10 mouse cellular contexts compared by ENCODE assay signal in the genomic region with DNA sequence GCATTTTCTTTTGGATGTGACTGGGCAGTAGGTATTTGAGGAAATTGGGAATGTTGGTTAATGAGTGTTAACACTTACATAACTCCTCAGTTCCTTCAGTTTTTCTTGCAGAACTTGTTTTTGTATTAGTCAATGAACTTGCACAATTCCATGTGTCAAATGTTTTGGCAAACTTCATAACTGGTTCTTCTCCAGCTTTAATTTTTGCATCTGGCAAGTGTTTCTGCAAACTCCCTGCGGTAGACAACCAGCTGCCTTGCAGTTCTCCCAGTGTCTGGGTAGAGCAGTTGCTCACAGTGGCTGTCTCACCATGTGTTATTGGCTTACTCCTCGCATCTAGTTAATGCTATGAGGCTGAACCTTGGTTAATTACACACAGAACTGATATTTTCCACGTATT.
DNase-seq lines count a peak whose midpoint lies in the region; ATAC-seq lines count a peak whose summit lies in the region.
"Had no signal": no experiment of that assay in that cellular context is flagged by ENCODE, and none has a peak within 500 bp of the region (broad histone marks: within the 10 kb centered on the region; RNA-seq: fewer than 3 reads in every experiment).

No protein-coding gene starts in this region.

- H3K27me3 ChIP-seq in heart, embryonic 11.5 days (ENCODE audit: control insufficient read depth, insufficient read depth, low read length): no peaks in the 10 kb centered on the region
- no peaks in the 10 kb centered on the region for H3K27me3 ChIP-seq in hindbrain, embryonic 16.5 days (replicated peaks; ENCODE audit: control insufficient read depth, insufficient read depth, low read length)
- H3K27me3 ChIP-seq: megakaryocyte, embryonic 14.5 days had no signal

- no peaks in the 10 kb centered on the region for H3K36me3 ChIP-seq in heart, embryonic 11.5 days (ENCODE audit: control insufficient read depth, insufficient read depth, low read length)
- H3K36me3 ChIP-seq in hindbrain, embryonic 16.5 days (ENCODE audit: control insufficient read depth, insufficient read depth, low read length): no peaks in the 10 kb centered on the region

- H3K4me3 ChIP-seq in heart, embryonic 11.5 days (ENCODE audit: low read depth, low read length): no peak overlapping the region
- no peak overlapping the region for H3K4me3 ChIP-seq in hindbrain, embryonic 16.5 days (ENCODE audit: low read length)
- H3K4me3 ChIP-seq: megakaryocyte, embryonic 14.5 days had no signal

- H3K4me2 ChIP-seq in heart, embryonic 11.5 days: no peak overlapping the region
- no peak overlapping the region for H3K4me2 ChIP-seq in hindbrain, embryonic 16.5 days (ENCODE audit: low read length)

- ATAC-seq in heart, embryonic 11.5 days (replicated peaks; ENCODE audit: insufficient number of reproducible peaks, low FRiP score, low TSS enrichment): no peak
- no peak for ATAC-seq in hindbrain, embryonic 16.5 days

- H3K4me1 ChIP-seq in heart, embryonic 11.5 days (ENCODE audit: control insufficient read depth, insufficient read depth, low read length): no peaks in the 10 kb centered on the region
- H3K4me1 ChIP-seq in hindbrain, embryonic 16.5 days (ENCODE audit: control insufficient read depth, insufficient read depth, low read depth, low read length): no peaks in the 10 kb centered on the region
- H3K4me1 ChIP-seq: megakaryocyte, embryonic 14.5 days had no signal

- 73% methylated on average over 3 of the region's 3 CpGs for WGBS in heart, embryonic 11.5 days (ENCODE audit: insufficient replicate concordance)
- 56% methylated on average over 3 of the region's 3 CpGs for WGBS in hindbrain, embryonic 16.5 days

- H3K9me3 ChIP-seq in heart, embryonic 11.5 days (replicated peaks; ENCODE audit: control insufficient read depth, low read length): no peaks in the 10 kb centered on the region
- H3K9me3 ChIP-seq in hindbrain, embryonic 16.5 days (ENCODE audit: control insufficient read depth, low read length): no peaks in the 10 kb centered on the region

- DNase-seq in heart, adult 18-20 months: peak; percentile 69 to 80
- DNase-seq in 416B (ENCODE audit: low read depth): peak; percentile 3
- DNase-seq in brain, adult 2 months (ENCODE audit: low read depth, low spot score): peak; percentile 61
- peak; percentile 8 for DNase-seq in layer of hippocampus, adult 9-10 months (ENCODE audit: low spot score)
- DNase-seq in MN1 (ENCODE audit: low spot score): no peak
- no peak for DNase-seq in cerebellum, postnatal 25 days
- DNase-seq: cerebellum, adult 8-10 months had no signal

- H3K9ac ChIP-seq in heart, embryonic 11.5 days (ENCODE audit: low read depth, low read length): no peak overlapping the region
- no peak overlapping the region for H3K9ac ChIP-seq in hindbrain, embryonic 16.5 days (ENCODE audit: low read depth, low read length)

- H3K27ac ChIP-seq in heart, embryonic 11.5 days (ENCODE audit: low read depth, low read length): no peak overlapping the region
- no peak overlapping the region for H3K27ac ChIP-seq in hindbrain, embryonic 16.5 days (ENCODE audit: low read depth, low read length)

Comparison
In these comparisons a context has a peak if more than half of its experiments do, and no peak if none do; other contexts are left out.
1. DNase-seq: peak in heart, adult 18-20 months (2 of 2), 416B (single experiment), brain, adult 2 months (single experiment) and layer of hippocampus, adult 9-10 months (single experiment); none in MN1 (single experiment) and cerebellum, postnatal 25 days (0 of 2).